Mouse (Mus musculus): ENCODE data around the gene Xk. TPM values are rescaled to one million over a fixed set of nuclear protein-coding genes. Genes with fewer than 3 reads are reported as not detected.
"Not testable (repeated sequence)": the region's sequence is repeated elsewhere in the genome, so short reads cannot be mapped to it uniquely, and the experiment has no call there.

The Xk gene
- total RNA-seq (2017) = 2.3 and 3.7 TPM in 2 replicates

DNA sequence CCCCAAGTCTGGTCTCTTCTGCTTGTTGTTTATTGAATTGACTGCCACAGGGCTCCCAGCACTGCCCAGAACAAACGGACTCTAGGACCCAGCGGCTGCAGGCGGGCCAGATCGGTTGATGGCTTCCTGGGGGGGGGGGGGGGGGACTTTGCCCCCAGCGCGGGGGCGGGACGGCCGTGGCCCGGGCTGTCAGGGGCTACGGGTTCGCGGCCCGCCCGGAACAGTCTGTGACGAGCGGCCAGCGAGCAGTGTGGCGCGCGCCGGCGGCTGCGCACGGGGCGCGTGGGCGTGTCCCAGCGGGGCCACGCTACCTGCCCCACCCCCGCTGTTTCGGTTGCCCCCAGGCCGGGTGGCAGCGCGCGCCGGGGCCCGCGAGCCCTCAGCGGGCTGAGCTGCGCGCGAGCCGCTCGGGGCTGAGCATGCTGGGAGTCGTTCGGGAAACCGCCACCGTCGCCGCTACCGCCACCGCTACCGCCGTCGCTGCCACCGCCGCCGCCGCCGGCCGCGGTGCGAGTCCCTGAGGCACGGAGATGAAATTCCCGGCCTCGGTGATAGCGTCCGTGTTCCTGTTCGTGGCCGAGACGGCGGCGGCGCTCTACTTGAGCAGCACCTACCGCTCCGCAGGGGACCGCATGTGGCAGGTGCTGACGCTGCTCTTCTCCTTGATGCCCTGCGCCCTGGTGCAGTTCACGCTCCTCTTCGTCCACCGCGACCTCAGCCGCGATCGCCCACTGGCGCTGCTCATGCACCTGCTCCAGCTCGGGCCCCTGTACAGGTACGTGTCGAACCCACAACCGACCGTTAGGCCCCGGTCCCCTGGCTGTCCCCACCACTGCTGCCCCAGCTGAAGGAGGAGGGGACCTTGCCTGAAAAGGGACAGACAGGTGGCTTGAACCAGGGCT, at the start of gene Xk:
Gene Xk (plus strand): TSS at position 297 of the 902 bp plus-strand sequence.
- ATAC-seq (ENCODE audit: extremely low read depth, insufficient number of reproducible peaks, low FRiP score, poor library complexity, severe bottlenecking) = peak; percentile 81

DNA sequence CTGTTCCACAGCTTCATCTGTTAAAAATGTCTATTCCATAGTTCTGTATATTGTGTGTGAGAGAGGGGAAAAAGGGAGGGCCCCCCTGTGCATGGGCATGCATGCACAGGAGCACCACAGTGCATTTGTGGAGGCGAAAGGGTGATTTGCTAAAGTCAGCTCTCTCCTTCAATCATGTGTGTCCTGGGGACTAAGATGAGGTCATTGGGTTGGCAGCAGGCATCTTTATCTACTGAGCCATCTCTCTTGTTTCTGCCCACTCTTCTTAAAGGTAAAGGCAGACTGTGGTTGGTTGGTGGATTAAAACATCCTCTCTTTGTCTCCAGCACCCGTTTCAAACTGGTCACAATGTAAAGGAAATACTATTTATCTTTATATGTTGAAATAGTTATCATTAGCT, 45.5 kb upstream of the Xk start:
- no peak for ATAC-seq (ENCODE audit: extremely low read depth, insufficient number of reproducible peaks, low FRiP score, poor library complexity, severe bottlenecking)

DNA sequence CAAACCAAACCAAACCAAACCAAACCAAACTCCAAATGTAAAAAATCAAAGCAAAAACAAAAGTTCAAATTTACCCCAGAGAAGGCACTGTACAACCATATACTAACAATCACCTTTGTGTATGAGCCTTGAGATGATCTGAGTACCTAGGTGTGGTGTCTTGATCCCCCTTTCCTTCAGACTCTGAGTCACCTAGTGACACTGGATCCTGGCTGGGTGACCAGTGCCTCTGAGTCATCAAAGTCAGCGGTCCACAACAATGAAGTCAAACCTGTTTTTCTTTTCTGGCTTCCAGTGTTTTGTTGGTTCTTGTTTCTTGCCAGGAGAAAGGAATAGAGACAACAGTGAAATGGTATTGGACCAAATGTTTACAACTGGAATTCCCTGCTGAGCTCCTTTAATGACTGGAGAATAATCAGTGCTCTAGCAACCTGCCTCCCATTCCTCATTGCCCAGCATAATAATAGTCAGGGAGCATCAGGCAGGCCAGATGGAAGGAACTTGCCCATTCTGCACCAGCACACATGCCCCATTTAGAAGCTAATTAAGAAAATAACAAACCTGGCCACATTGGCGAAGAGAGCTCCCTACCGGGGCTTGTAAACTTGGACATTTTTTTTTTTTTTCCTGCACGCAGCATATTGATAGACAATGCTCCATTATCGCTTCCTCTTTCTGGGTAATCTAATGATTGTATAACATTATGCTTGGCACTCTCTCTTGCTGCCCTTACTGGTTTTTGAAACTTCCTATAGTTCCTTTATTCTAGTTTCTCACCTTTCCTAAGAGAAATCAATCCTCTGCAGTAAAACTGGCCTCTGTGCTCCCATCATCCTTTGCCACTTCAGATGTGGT, 31.6 kb upstream of the Xk start:
- no peak for ATAC-seq (ENCODE audit: extremely low read depth, insufficient number of reproducible peaks, low FRiP score, poor library complexity, severe bottlenecking)

DNA sequence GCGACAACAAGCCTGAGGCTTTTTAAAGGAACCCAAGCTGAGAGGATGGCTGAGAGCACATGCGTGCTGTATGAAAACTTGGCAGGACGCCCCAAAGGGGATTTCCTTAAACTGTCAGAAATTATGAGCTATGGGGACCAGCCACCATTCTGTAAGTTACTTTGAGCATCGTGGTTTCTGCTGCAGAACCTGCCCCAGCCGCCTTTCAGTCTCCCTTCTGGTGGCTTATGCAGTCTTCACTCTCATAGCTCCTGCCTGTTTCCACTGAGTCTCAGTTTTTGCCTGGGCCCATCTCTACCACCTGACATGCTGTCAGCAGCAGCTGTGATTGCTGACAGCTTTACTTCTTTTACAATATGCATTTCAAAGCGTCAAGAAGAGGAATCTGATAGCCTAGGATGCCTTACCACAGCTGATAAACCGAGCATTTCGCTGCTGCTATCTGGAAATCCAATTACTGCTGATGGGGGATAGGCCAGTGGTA, 29.1 kb upstream of the Xk start:
- ATAC-seq (ENCODE audit: extremely low read depth, insufficient number of reproducible peaks, low FRiP score, poor library complexity, severe bottlenecking) = no peak

DNA sequence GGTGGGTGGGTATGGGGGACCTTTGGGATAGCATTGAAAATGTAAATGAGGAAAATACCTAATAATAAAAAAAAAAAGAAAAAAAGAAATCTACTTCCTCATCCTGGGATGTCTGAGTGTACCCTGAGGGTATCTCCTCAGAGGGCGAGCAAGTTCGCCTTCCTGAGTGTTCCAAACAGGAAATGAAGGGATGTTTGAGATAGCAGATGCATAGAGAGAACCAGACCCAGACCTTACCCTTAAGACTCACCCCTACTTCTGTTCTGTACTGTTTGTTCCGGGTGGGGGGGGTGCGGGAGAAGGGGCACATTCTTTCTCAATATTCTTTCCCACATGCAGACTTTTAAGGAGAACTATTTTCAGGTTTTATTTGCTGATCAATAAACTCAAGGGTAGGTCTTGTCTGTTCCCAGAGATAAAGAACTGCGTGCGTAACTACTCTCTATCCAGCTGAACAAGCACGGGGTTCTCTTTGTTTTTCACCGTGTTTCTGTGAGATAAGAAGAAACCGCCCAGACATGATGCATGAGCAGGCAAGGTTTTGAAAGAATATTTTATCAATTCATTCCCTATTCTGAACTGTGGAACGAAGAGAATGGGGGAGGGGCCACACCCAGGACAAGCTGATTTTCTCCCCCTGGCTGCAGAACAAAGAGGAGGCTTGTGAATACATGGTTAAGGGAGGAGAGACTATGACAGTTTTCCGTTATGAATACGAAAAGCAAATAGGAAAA, 27.8 kb upstream of the Xk start:
- ATAC-seq (ENCODE audit: extremely low read depth, insufficient number of reproducible peaks, low FRiP score, poor library complexity, severe bottlenecking) = no peak

DNA sequence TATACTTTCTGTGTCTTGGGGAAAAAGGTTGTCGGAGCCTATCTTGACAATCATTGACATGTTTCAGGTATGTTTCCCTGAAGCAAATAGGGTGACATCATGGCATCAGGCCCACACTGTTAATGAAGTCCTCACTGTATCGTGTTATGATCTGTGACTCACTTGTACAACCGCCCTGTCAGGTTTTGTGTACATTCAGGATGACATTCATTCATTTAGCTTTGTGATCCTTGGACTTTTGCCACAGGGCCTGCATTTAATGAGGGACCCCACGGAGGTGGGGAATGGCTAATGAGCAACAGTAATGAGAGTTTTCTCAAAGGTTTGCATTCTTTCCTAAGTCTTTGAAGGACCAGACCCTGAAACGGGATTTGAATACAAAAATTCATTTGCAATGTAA, 23.6 kb upstream of the Xk start:
- ATAC-seq (ENCODE audit: extremely low read depth, insufficient number of reproducible peaks, low FRiP score, poor library complexity, severe bottlenecking) = no peak

DNA sequence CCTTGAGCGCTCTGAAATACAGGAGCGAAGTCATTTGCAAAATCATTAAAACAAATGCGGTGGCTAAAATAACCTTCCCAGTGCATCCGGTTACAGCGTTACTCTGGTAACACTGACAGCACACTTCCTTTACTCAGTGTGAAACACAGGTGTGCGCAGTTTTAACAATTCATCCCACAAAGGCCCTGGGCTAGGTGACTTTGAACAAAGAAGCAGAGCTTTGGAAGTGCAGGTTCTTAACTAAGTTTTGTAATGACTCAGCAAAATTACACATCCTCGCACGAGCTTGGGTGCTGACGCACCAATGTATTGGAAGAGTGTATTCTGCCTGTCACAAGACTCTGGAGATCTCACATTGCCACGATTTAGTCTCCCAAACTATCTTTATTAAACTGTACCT, 18.6 kb upstream of the Xk start:
- ATAC-seq (ENCODE audit: extremely low read depth, insufficient number of reproducible peaks, low FRiP score, poor library complexity, severe bottlenecking) = peak; percentile 36; the same call in 1 of the 2 replicates

DNA sequence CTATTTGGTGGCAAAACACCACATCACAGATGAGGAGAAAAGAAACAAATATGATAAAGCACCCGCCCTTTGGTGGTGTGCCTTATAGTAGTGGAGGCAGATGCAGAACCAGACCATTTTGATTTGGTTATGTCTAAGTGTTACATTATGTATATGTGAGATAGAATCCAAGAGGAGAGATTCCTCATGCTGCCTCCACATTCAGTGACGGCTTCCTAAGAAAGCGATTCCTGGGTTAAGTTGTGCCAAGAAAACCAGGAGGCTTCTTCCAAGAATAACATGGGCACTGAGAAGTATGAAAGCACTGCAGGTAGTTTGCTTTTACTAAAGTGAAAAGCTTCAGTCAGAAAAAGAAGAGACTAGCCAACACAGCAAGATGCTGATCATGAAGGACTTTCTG, 17.7 kb upstream of the Xk start:
- no peak for ATAC-seq (ENCODE audit: extremely low read depth, insufficient number of reproducible peaks, low FRiP score, poor library complexity, severe bottlenecking)

DNA sequence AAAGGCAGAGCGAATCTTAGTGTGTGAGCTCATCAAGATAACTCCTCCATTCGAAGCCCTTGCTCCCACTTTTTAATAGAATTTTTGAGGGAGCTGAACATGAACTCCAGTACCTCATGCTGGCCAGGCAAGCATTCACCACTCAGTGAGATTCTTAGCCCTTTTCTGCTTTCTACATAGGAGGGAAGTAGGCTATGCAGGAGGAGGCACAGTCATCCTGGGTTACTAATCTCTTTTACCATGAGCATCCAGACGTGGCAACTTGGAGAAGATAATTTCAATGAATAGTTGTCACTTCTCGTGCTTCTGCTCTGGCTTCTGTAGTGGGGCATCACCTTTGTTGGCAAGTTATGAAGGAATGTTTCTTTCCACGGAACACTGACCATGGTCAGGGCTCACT, 15.8 kb upstream of the Xk start, which contains the start of gene Gm14862:
Gene Gm14862 (minus strand): TSS at position 134 of the 400 bp plus-strand sequence.
- no peak for ATAC-seq (ENCODE audit: extremely low read depth, insufficient number of reproducible peaks, low FRiP score, poor library complexity, severe bottlenecking)

DNA sequence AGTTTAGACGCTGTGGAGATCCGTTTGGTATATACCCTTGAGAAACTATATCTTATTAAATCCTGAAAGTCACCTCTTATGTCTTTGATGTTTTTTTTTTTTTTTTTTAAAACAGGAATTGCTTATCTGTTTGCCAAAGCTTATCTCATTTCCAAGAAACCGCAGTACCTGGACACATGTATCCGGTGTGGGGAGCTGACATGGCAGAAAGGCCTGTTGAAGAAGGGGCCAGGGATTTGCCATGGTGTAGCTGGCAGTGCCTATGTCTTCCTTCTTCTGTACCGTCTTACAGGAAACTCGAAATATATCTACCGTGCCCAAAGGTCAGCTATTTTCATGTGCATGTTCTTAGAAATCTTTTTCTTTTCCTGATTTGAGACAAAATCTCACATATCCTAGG, 14.7 kb upstream of the Xk start:
- ATAC-seq (ENCODE audit: extremely low read depth, insufficient number of reproducible peaks, low FRiP score, poor library complexity, severe bottlenecking) = no peak

DNA sequence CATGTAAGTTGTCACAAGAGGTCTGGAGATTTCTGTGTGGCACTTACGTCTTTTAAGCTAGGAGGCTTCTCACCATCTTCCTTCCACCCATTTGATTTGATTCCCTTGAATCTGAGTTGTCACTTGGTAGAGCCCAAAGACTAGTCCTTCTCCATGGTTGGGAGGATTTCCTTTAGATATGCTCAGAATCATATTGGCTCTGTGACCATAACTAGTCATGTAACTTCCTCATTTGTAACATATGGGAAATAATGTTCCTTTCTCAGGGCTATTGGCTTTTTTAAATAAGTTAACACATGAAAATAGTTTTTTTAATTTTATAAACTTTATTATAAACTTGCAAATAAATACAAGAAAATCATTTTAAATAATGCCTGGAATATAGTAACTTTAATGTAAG, 13.3 kb upstream of the Xk start:
- no peak for ATAC-seq (ENCODE audit: extremely low read depth, insufficient number of reproducible peaks, low FRiP score, poor library complexity, severe bottlenecking)

DNA sequence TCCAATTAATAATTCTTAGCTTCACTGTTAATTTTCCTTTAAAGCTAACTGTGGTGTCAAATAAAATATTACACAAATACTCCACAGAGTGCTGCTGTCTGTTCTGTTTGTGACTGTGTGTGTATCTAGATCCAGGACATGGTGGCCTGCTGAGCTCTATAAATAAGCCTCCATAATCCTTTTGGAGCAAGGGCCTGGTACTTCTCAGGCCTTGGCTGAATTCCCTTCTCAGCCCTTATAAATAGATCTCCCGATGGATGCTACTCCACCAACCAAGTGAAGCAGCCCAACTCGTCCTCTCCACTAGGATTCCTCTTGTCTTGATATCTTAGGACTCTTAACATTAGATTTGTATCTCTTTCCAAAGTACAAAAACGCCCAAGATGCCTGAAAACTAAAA, 1.4 kb upstream of the Xk start:
- ATAC-seq (ENCODE audit: extremely low read depth, insufficient number of reproducible peaks, low FRiP score, poor library complexity, severe bottlenecking) = no peak

DNA sequence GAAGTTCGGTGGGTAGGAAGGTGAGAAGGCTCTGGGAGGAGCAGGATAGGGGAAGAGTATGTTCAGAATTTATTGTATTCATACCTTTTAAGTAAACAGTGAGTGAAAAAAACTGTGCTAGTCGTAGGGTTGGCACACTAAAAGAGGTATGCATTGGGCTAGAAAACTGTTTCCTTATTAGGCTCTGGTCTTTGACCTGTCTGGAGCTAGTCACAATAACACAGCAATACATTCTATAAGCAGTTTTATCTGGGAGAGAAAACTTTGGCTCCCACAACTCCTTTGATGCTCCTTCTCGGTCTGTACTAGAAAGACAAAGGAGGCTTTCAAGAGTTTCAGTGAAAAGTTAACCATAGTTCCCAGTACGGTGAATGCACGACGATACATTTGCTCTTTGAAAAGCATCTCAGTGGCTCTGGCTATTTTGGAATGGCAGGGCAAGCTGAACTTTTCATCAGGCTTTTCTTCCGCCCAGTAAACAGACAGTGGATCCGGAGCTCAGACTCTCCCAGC, 553 bp upstream of the Xk start:
- ATAC-seq (ENCODE audit: extremely low read depth, insufficient number of reproducible peaks, low FRiP score, poor library complexity, severe bottlenecking) = no peak

DNA sequence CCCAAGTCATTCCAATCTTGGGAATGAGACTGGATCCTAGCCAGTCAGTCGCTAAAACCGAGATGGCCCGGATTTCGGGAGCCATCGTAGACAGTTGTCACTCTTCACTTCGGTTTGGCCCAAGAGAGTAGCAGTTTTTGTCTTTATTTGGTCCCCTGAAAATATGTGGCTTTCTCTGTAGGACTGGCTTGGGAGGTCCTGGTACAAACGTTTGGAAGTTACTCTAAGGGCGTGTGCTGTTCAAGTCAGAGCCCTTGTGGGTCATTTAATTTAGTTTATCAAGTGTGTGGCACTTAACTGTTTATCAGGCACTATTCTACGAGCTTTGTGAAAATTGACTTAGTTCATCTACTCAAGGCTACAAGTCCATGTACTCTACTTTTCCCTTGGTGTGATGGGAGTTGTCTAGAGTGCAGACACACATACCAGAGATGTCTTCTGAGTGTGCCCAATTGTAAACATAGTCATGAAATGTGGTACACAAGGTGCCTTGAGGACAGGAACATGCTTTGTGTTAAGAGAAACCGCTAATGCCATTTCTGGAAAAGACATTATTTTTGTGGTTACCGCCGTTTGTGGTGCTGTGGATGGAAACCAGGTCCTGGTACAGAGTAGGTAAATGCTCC, 934 bp downstream of the Xk start:
- no peak for ATAC-seq (ENCODE audit: extremely low read depth, insufficient number of reproducible peaks, low FRiP score, poor library complexity, severe bottlenecking)

DNA sequence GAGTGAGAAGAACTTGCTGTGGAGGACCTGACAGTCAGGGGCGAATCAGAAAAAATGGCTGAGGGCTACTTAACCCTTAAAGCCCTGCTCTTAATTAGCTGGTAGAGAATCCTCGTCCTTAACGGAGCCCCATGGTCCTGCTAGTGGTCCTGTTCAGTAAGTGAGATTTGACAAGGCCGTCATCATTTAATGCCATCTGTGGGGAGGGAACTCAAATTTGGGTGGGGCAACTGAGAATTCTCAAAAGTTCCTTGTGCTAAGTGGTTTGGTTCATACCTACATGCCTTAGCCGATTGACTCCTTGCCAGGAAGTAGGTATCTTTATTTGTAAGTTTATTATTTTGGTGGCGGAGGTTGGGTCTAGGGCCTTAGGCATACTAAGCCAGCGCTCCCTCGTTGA, 1.8 kb downstream of the Xk start:
- ATAC-seq (ENCODE audit: extremely low read depth, insufficient number of reproducible peaks, low FRiP score, poor library complexity, severe bottlenecking) = no peak

DNA sequence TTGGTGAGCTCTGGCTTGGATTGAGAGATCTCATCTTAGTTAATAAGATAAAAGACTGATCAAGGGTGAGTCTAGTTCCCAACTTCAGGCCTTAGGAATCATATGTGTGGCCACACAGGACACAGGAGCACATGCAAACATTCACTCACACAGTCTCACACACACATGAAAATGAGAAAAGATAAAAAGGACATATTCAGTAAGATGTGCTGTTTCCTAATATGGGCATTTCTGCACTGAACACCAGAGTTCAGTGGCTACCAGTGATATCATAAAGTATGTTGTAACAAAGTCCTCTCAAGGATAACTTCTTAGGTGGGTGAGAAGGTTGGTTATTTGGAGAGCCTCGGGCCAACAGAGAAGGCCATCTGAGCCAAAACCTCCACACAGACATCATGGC, 10.9 kb downstream of the Xk start, which contains the start of gene H2al1m:
Gene H2al1m (plus strand): TSS at position 301 of the 400 bp plus-strand sequence.
- ATAC-seq (ENCODE audit: extremely low read depth, insufficient number of reproducible peaks, low FRiP score, poor library complexity, severe bottlenecking) = not testable (repeated sequence)

DNA sequence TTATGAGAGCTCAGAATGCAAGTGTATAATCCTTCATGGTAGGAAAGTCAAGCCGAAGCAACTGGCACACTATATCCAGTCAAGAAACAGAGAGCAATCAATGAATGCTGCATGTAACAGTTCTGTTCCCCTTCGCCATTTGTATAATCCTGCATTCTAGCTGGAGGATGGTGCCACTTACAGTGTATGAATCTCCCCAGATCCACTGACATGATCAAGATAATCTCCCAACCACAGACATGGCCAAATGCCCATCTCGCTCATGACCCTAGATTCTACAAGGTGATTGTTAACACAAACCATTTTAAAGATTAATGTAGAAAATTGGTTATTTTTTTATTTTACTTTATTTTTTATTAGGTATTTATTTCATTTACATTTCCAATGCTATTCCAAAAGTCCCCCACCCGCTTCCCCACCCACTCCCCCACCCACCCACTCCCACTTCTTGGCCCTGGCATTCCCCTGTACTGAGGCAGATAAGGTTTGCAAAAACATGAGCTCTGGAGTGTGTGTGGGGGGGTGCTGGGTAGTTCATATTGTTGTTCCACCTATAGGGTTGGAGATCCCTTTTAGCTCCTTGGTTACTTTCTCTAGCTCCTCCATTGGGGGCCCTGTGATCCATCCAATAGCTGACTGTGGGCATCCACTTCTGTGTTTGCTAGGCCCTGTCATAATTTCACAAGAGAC, 20.7 kb downstream of the Xk start:
- ATAC-seq (ENCODE audit: extremely low read depth, insufficient number of reproducible peaks, low FRiP score, poor library complexity, severe bottlenecking) = not testable (repeated sequence)

DNA sequence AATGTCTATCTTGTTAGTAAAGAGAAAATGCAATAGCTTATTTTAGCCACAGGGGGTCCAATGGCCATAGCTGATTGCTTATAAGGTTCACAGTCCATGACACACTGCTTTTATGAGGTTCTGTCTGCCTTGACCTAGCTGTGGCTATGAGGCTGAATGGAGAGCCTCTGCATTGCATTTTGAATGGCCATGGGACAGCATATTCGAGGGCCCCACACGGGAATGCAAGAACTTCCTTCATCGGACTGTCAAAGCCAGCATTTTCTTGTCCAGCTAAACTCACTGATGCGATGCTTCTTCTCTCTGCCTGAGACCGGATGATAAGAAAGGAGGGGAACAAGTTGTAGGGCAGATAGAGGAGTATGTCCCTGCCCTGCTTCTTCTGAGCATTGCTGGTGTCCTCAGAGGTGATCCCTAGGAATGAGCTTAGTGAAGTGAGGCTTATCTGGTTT, 25.9 kb downstream of the Xk start:
- ATAC-seq (ENCODE audit: extremely low read depth, insufficient number of reproducible peaks, low FRiP score, poor library complexity, severe bottlenecking) = no peak

Measured in neutrophil, adult 5-6 weeks (primary cell).